Mouse (Mus musculus) midbrain, embryonic 13.5 days (tissue): Measurements from ENCODE around the gene Csf2. TPM values are rescaled to one million over a fixed set of nuclear protein-coding genes. Genes with fewer than 3 reads are reported as not detected.

Experiments
- ATAC-seq: fragments of 200-750 bp; cut with Nextera tagmentation; 2 replicates; pipeline ENCODE4 v1.8.0; 2017; ENCODE audit warnings: mild to moderate bottlenecking, moderate TSS enrichment, moderate library complexity
- H3K27ac ChIP-seq: fragments of 300-500 bp; sonication (generic); 2 replicates; pipeline ENCODE4 v1.5.1; 2015; ENCODE audit warnings: inconsistent platforms, mild to moderate bottlenecking, moderate library complexity
- H3K27me3 ChIP-seq: fragments of 300-500 bp; sonication (generic); 2 replicates; pipeline ENCODE4 v1.6.1; 2015; ENCODE audit warnings: mild to moderate bottlenecking, inconsistent platforms
- H3K36me3 ChIP-seq: fragments of 300-500 bp; sonication (generic); 2 replicates; pipeline ENCODE4 v1.6.1; 2015; ENCODE audit warnings: mild to moderate bottlenecking, inconsistent platforms
- H3K4me1 ChIP-seq: fragments of 300-500 bp; sonication (generic); replicated peaks from 2 replicates; pipeline ENCODE4 v1.6.1; 2015; ENCODE audit warnings: inconsistent platforms
- H3K4me2 ChIP-seq: fragments of 300-500 bp; sonication (generic); replicated peaks from 2 replicates; pipeline ENCODE4 v1.6.1; 2015; ENCODE audit warnings: moderate library complexity, mild to moderate bottlenecking, inconsistent platforms
- H3K4me3 ChIP-seq: fragments of 300-500 bp; sonication (generic); replicated peaks from 2 replicates; pipeline ENCODE4 v1.5.1; 2015; ENCODE audit warnings: mild to moderate bottlenecking, inconsistent platforms
- H3K9ac ChIP-seq: fragments of 300-500 bp; sonication (generic); replicated peaks from 2 replicates; pipeline ENCODE4 v1.6.1; 2015; ENCODE audit warnings: mild to moderate bottlenecking, inconsistent platforms
- H3K9me3 ChIP-seq: fragments of 300-500 bp; sonication (generic); 2 replicates; pipeline ENCODE4 v1.6.1; 2016; ENCODE audit warnings: mild to moderate bottlenecking, inconsistent platforms
- WGBS: fragments of 180-500 bp; shearing (Covaris S2); methylation state at CpG from one replicate; pipeline ENCODE4 v1.1.7; 2015; 5-methylcytosine and 5-hydroxymethylcytosine counted together
- polyA plus RNA-seq: library from polyadenylated mRNA; unstranded; fragments of >200 nt; fragmentation: Nextera tagmentation; extraction: Ambion mirVana; gene quantifications from 2 replicates; pipeline ENCODE4 v1.2.1, GENCODE M21; 2015

Gene Csf2
- polyA plus RNA-seq, 1 experiment from 2014 or later: not detected

DNA sequence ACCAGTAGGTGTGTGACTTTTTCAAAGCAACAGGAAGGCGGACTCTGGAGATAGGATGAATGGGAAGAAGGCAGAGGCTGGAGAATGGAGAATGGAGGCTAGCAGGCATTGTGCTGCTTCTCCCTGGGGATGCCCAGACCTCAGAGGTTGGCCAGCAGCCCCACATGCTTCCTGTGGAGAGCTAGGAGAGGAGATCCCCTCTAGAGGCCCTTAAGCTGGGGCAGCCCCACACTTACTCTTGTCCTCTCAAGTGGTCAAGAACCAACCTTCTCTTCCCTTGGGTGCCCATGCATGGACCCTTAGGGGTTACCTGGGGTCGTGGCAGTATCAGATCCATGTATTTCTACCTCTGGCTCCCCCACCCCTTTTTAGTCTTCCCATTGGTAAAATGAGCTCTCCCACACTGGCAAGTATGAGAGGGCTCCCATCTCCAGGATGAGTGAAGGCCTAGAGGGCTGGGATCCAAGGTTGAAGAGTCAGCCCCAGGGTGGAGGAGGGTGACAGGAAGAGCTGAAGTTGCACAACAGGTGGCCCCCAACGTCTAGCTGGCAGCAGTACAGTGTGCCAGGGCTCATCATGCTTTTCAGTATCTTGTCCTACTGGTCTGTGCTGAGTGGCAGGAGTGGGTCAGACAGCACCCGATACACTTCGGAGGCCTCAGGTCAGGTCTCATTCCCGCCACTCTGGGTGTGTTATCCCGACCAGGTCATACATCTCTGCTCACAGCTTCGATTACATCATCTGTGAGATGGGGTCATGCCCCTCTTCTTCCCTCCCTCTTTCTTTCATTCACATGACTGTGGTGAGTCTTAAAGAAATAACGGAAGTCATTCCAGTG is 25.6 kb downstream of the Csf2 start:
- no peak for ATAC-seq
- H3K36me3 ChIP-seq: no peaks in the 10 kb centered on the region
- H3K4me3 ChIP-seq: no peak overlapping the region
- H3K9ac ChIP-seq: no peak overlapping the region
- 86% methylated on average over 9 of the region's 9 CpGs for WGBS
- no peaks in the 10 kb centered on the region for H3K9me3 ChIP-seq
- H3K4me1 ChIP-seq: no peaks in the 10 kb centered on the region
- H3K4me2 ChIP-seq: no peak overlapping the region
- H3K27me3 ChIP-seq: no peaks in the 10 kb centered on the region
- H3K27ac ChIP-seq: no peak overlapping the region

DNA sequence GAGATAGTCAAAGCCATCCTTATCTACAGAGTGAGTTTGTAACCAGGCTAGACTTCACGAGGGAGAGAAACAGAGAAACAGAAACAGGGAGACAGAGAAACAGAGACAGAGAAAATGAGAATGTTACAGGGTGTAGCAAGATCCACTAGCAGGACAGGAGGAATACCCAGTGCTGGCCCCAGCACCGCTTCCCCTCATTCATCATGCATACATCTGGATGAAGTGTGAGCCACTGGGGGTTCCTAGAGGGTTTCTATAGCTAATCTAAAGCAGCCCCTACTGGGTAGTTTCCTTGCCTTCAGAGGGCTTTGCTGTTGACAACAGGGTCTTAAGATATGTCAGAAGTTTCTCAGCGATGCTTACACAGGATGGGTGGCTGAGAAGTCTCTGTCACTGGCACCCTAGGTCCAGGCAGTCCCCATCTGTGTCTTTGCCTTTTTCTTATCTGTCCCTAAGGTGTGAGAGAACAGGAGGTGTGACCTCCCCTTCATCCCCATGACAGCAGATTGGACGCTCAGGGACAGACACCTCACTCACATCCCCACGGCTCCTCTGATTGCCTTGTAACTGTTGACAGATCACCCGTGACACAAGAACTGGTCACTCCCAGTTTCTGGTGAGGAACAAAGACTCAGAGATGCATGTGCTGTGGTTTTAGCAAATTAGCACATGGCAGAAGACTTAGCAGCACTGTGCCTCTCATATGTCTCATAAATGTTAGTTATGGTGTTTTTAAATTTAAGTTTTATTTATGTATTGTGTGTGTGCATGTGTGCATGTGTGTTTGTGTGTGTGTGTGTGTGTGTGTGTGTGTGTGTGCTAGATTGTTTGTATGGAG is 29.3 kb downstream of the Csf2 start:
- no peak overlapping the region for H3K4me2 ChIP-seq
- WGBS: 80% methylated on average over 6 of the region's 6 CpGs
- no peaks in the 10 kb centered on the region for H3K36me3 ChIP-seq

DNA sequence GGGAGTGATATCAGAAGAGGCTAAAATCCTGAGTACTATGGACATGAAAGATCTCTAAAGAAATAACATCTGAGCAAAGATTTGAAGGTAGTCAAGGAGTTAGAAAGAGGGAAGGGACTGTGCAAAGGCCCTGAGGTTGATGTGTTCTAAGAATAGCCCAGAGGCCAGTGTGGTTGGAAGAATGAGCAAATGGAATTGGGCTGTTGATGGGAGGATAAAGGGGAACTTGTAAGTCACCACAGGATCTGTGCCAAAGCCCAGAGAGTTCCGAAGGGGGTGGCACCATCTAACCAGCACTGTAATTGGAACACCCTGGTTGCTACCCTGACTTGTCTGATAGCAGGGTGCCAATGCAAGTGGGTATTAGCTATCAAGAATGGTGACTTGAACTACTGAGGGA is 30.3 kb downstream of the Csf2 start:
- Histone ChIP-seq H3K27me3 (no peaks in the 10 kb centered on the region), H3K4me3 (no peak overlapping the region), H3K9ac (no peak overlapping the region), H3K36me3 (no peaks in the 10 kb centered on the region), H3K27ac (no peak overlapping the region), H3K4me2 (no peak overlapping the region), H3K4me1 (no peaks in the 10 kb centered on the region), H3K9me3 (no peaks in the 10 kb centered on the region)
- 100% methylated on average over 1 of the region's 1 CpGs for WGBS
- ATAC-seq: no peak

More for the DNA sequence above, 29.3 kb downstream of the Csf2 start:
- no peak for ATAC-seq
- Histone ChIP-seq H3K9me3 (no peaks in the 10 kb centered on the region), H3K4me3 (no peak overlapping the region), H3K4me1 (no peaks in the 10 kb centered on the region), H3K27ac (no peak overlapping the region), H3K9ac (no peak overlapping the region), H3K27me3 (no peaks in the 10 kb centered on the region)

DNA sequence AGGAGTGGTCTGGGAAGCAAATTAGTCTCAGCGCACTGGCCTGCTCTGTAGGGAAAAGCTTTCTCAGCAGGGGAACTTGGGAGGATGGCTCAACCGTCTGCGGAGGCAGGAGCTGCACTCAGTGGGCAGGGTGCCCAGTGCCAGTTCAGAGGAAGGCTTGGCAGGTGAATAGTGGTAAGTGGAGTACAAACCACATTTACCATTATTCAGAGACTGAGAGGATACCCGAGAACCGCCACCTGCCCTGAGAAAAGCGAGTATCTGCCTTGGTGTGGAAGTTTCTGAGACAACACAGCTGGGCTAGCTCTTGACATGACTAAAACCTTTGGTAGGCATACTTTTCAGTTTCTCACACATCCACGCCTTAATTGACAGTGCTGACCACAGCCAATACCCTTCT is 32.1 kb downstream of the Csf2 start:
- ATAC-seq: no peak
- Histone ChIP-seq H3K36me3 (no peaks in the 10 kb centered on the region), H3K27me3 (no peaks in the 10 kb centered on the region), H3K9me3 (no peaks in the 10 kb centered on the region), H3K4me2 (no peak overlapping the region), H3K9ac (no peak overlapping the region), H3K27ac (no peak overlapping the region), H3K4me1 (no peaks in the 10 kb centered on the region), H3K4me3 (no peak overlapping the region)
- WGBS: 66% methylated on average over 7 of the region's 7 CpGs

DNA sequence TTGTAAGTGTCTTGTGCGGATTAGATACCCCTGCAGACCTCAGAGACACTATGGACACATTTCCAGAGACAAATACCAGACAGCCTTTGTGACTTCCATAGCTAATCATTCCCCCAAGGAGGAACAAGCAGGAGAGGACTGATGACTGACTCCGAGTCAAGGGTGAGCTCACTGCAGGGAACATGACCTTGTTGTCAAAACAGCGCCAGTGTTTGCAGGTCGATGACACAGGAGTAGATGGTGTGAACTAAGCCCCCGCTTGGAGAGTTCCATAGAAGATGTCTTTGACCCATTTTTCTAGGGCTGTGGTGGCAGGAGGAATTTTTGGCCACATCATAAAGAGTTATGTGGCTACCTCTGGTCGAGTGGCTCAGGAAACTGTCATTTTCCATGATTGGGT is 33.4 kb downstream of the Csf2 start:
- WGBS: 87% methylated on average over 6 of the region's 6 CpGs

DNA sequence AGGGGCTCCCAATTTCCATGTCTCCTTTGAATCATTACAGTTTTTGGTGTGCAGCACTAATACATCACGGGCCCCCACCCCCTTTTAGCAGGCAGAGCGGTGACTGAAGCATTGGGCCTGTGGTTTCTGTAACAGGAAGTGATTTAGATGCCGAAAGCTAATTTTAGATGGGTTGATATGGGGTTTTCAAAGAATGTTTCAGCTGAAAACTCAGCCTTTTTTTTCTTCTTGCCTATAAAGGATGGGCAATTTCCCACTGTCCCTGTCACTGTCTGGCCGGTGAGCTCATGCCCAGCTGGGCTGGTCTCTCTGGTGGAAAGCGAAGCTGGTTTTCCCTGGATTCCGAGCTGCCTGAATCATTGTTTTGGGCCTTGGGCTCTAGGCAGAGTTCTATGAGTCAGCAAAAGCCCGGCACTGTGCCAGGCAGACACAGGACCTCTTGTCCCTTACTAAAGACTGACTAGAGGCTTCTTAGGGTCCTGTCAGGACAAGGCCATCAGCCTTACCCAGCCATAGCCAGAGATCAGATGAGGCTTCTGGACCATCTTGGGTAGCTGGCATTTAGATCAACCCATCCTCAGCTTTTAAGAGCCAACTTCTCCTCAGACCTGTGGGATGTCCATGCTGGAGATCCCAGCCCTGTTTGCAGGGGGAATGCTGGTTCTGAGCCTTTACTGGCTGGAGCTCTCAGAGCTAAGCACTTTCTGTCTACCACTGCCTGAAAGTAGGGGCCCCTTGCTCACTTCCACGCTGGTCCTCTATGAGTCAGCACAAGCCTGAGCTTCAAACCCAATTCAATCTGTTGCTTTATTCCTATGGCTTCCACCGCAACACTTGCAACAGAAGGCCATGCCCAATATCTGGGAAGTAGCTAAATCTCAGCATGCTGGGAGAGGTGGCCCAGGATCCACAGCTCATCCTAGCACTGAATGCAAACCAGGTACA is 34.7 kb downstream of the Csf2 start:
- Histone ChIP-seq H3K4me1 (no peaks in the 10 kb centered on the region), H3K36me3 (no peaks in the 10 kb centered on the region), H3K4me2 (no peak overlapping the region), H3K4me3 (no peak overlapping the region), H3K9ac (no peak overlapping the region), H3K27ac (no peak overlapping the region), H3K27me3 (no peaks in the 10 kb centered on the region), H3K9me3 (no peaks in the 10 kb centered on the region)
- ATAC-seq: no peak
- WGBS: 87% methylated on average over 9 of the region's 9 CpGs

More for the DNA sequence above, 33.4 kb downstream of the Csf2 start:
- no peak overlapping the region for H3K4me3 ChIP-seq
- no peak overlapping the region for H3K4me2 ChIP-seq
- no peak overlapping the region for H3K9ac ChIP-seq
- H3K9me3 ChIP-seq: no peaks in the 10 kb centered on the region
- no peak for ATAC-seq
- no peak overlapping the region for H3K27ac ChIP-seq
- no peaks in the 10 kb centered on the region for H3K27me3 ChIP-seq
- H3K4me1 ChIP-seq: no peaks in the 10 kb centered on the region
- no peaks in the 10 kb centered on the region for H3K36me3 ChIP-seq

DNA sequence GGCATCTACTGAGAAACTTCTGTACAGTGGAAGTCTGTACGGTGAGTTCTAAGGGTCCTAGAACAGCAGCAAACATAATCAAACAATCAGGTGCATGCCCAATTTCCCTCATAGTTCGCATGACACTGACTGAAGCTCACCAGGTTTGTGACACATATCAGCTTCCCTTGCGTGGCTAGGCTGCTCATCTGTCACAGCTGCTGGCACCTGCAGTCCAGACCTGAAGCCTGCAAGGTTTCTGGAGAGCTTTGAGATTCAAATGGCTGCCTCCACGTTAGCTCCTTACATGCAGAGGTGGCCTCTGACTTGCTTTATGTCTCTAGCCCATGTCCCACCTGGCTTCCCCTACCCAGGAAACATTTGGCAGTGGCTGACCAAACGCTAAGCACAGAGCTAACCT is 35.8 kb downstream of the Csf2 start:
- Histone ChIP-seq H3K4me3 (no peak overlapping the region), H3K4me1 (no peaks in the 10 kb centered on the region), H3K27me3 (no peaks in the 10 kb centered on the region), H3K36me3 (no peaks in the 10 kb centered on the region), H3K27ac (no peak overlapping the region), H3K9me3 (no peaks in the 10 kb centered on the region), H3K4me2 (no peak overlapping the region), H3K9ac (no peak overlapping the region)
- no peak for ATAC-seq
- 88% methylated on average over 5 of the region's 5 CpGs for WGBS

DNA sequence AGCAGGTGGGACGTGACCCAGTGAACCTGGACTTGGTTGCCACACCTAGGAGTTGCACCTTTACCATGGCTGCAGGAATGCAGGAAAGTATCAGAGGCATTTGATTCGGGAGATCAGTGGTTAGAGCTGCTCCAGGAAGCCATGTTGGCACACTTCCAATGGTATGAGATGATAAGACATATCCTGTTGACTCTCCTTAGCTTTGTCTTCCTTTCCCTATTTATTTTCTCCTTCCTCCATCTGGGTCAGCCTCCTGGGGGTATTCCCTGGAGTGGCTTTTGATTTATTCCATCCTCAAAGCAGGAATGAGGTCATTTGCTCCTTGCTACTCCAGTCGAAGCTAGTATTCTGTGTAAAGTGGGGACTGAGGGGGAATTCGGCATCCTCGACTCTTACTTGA is 42.5 kb downstream of the Csf2 start:
- H3K4me3 ChIP-seq: no peak overlapping the region
- ATAC-seq: no peak
- no peaks in the 10 kb centered on the region for H3K9me3 ChIP-seq
- H3K27me3 ChIP-seq: no peaks in the 10 kb centered on the region
- no peak overlapping the region for H3K4me2 ChIP-seq
- H3K27ac ChIP-seq: no peak overlapping the region
- no peak overlapping the region for H3K9ac ChIP-seq
- H3K36me3 ChIP-seq: no peaks in the 10 kb centered on the region
- WGBS: 89% methylated on average over 5 of the region's 5 CpGs
- no peaks in the 10 kb centered on the region for H3K4me1 ChIP-seq

DNA sequence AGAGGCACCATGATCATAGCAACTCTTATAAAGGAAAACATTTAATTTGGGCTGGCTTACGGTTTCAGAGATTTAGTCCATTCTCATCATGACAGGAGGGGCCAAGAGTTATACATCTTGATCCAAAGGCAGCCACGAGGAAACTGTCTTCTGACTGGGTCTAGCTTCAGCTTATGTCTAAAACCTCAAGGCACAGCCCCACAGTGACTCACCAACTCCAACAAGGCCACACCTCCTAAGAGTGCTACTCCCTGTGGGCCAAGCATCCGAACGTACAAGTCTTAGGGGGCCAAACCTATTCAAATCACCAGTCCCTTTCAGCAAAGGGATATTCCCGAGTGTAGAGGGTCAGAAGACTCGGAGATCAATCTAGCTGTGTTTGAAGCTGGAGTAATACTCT is 44.1 kb downstream of the Csf2 start:
- Histone ChIP-seq H3K4me1 (no peaks in the 10 kb centered on the region), H3K27me3 (no peaks in the 10 kb centered on the region), H3K36me3 (no peaks in the 10 kb centered on the region), H3K4me2 (no peak overlapping the region), H3K27ac (no peak overlapping the region), H3K9ac (no peak overlapping the region), H3K4me3 (no peak overlapping the region), H3K9me3 (no peaks in the 10 kb centered on the region)
- ATAC-seq: no peak
- WGBS: 77% methylated on average over 6 of the region's 6 CpGs

DNA sequence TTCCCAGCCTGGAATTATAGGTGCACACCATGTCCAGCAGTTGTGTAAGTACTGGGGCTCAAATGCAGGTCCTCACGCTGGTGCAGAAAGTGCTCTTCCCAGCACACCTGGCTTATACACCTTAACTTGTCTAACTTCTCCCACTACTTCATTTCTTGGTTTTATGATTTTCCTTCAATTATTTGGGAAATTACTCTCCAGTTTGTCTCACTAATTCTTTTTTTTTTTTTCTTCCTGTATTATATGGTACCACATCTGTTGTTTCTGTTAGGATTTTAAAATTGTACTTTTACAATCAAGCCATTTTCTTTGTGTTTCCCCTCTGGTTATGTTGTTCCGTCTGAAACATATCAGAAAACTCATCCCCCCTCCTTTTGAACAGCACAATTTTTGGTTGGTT is 44.7 kb downstream of the Csf2 start:
- Histone ChIP-seq H3K9ac (no peak overlapping the region), H3K4me3 (no peak overlapping the region), H3K4me1 (no peaks in the 10 kb centered on the region), H3K27ac (no peak overlapping the region), H3K9me3 (no peaks in the 10 kb centered on the region), H3K4me2 (no peak overlapping the region), H3K36me3 (no peaks in the 10 kb centered on the region), H3K27me3 (no peaks in the 10 kb centered on the region)
- 88% methylated on average over 2 of the region's 2 CpGs for WGBS
- ATAC-seq: no peak

DNA sequence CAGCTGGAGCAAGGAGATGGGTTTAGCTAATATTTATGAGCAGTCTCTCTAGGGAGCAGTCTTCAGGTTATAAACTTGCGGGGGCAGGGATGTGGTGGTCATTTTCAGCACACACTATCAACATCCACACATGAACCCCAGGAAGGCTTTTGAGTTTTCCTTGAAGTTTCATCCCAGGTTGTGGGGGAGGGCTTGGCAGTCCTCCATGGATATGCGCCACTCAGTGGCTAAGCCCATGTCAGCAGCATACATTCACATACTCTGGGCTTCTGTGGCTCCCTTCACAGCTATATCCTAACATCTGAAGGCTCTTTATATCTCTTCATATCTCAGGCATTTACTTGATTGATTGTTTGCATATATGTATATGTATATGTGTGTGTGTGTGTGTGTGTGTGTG is 46.3 kb downstream of the Csf2 start:
- Histone ChIP-seq H3K27me3 (no peaks in the 10 kb centered on the region), H3K9ac (no peak overlapping the region), H3K9me3 (peaks cover 2% of the 10 kb centered on the region; the same call in 1 of the 2 replicates), H3K4me3 (no peak overlapping the region), H3K4me1 (no peaks in the 10 kb centered on the region), H3K27ac (no peak overlapping the region), H3K4me2 (no peak overlapping the region), H3K36me3 (no peaks in the 10 kb centered on the region)
- ATAC-seq: no peak
- WGBS: 79% methylated on average over 2 of the region's 2 CpGs
